Mouse (Mus musculus): ENCODE measurements at regions not wholly inside any gene's neighbourhood (a gene's known extent, or its start where the extent isn't known, plus 50 kb on each side); places are given as distances from the start of the nearest gene placed in this dataset.

GRCm38 (mm10) chr3:35402666-35403065, 351.2 kb upstream of the Atp11b start:
- TF ChIP-seq GATA1 (IDR thresholded peaks at IDR 0.05; ENCODE audit: borderline replicate concordance, low read length) (no peak), FLI1 (IDR thresholded peaks at IDR 0.05; ENCODE audit: low read length) (no peak)

All from megakaryocyte, embryonic 14.5 days (primary cell).